Mouse (Mus musculus): Measurements from ENCODE around the gene Mras. TPM values are rescaled to one million over a fixed set of nuclear protein-coding genes. Genes with fewer than 3 reads are reported as not detected.

Gene Mras
- 20.7 and 30.7 TPM in 2 replicates for polyA plus RNA-seq (2012; rRNA removed)

GRCm38 (mm10) chr9:99437031-99437764, at the start of gene Mras:
Mras (minus strand) TSS chr9:99437381.
- DNase-seq (ENCODE audit: low read depth): no peak

- DNase-seq (ENCODE audit: low read depth): no peak
Measured at GRCm38 (mm10) chr9:99485144-99485543, 48.0 kb upstream of the Mras start.

- no peak for DNase-seq (ENCODE audit: low read depth)
Measured at GRCm38 (mm10) chr9:99484632-99485031, 47.5 kb upstream of the Mras start.

GRCm38 (mm10) chr9:99483191-99483590, 46.0 kb upstream of the Mras start:
- no peak for DNase-seq (ENCODE audit: low read depth)

- no peak for DNase-seq (ENCODE audit: low read depth)
Measured at GRCm38 (mm10) chr9:99480764-99481163, 43.6 kb upstream of the Mras start.

GRCm38 (mm10) chr9:99479181-99479711, 42.1 kb upstream of the Mras start:
- no peak for DNase-seq (ENCODE audit: low read depth)

GRCm38 (mm10) chr9:99471334-99471733, 34.2 kb upstream of the Mras start:
- DNase-seq (ENCODE audit: low read depth): no peak

GRCm38 (mm10) chr9:99470347-99471092, 33.3 kb upstream of the Mras start:
- no peak for DNase-seq (ENCODE audit: low read depth)

GRCm38 (mm10) chr9:99469681-99470273, 32.6 kb upstream of the Mras start:
- DNase-seq (ENCODE audit: low read depth): no peak

GRCm38 (mm10) chr9:99468572-99468971, 31.4 kb upstream of the Mras start:
- DNase-seq (ENCODE audit: low read depth): no peak

- DNase-seq (ENCODE audit: low read depth): no peak
Measured at GRCm38 (mm10) chr9:99464876-99465275, 27.7 kb upstream of the Mras start.

GRCm38 (mm10) chr9:99459730-99460129, 22.5 kb upstream of the Mras start:
- DNase-seq (ENCODE audit: low read depth): no peak

GRCm38 (mm10) chr9:99458529-99459208, 21.5 kb upstream of the Mras start:
- DNase-seq (ENCODE audit: low read depth): no peak

GRCm38 (mm10) chr9:99454211-99454610, 17.0 kb upstream of the Mras start:
- DNase-seq (ENCODE audit: low read depth): no peak

- no peak for DNase-seq (ENCODE audit: low read depth)
Measured at GRCm38 (mm10) chr9:99451161-99451560, 14.0 kb upstream of the Mras start, which contains the start of gene Nme9. Nme9 (plus strand) TSS chr9:99451475.

GRCm38 (mm10) chr9:99449886-99450647, 12.9 kb upstream of the Mras start:
- DNase-seq (ENCODE audit: low read depth): no peak

- DNase-seq (ENCODE audit: low read depth): no peak
Measured at GRCm38 (mm10) chr9:99447323-99447722, 10.1 kb upstream of the Mras start.

- no peak for DNase-seq (ENCODE audit: low read depth)
Measured at GRCm38 (mm10) chr9:99446259-99446658, 9.1 kb upstream of the Mras start.

- DNase-seq (ENCODE audit: low read depth): no peak
Measured at GRCm38 (mm10) chr9:99444590-99445178, 7.5 kb upstream of the Mras start.

- DNase-seq (ENCODE audit: low read depth): no peak
Measured at GRCm38 (mm10) chr9:99441647-99442433, 4.7 kb upstream of the Mras start.
